Mouse (Mus musculus) testis, adult 2 months (tissue): ENCODE results near the gene Cacng6.

Experiments
- CTCF ChIP-seq: fragments of 200-500 bp; IDR thresholded peaks from 2 replicates; pipeline ENCODE4 v1.5.1; 2012; ENCODE audit warnings: low read depth, mild to moderate bottlenecking, inconsistent platforms, low read length, moderate library complexity; ENCODE audit not compliant: control insufficient read depth, insufficient read depth, insufficient replicate concordance
- POLR2A ChIP-seq: fragments of 200-500 bp; IDR thresholded peaks from 2 replicates; pipeline ENCODE4 v1.6.1; 2012; ENCODE audit warnings: low read depth, mild to moderate bottlenecking, inconsistent platforms, low read length, moderate library complexity; ENCODE audit not compliant: control insufficient read depth

DNA sequence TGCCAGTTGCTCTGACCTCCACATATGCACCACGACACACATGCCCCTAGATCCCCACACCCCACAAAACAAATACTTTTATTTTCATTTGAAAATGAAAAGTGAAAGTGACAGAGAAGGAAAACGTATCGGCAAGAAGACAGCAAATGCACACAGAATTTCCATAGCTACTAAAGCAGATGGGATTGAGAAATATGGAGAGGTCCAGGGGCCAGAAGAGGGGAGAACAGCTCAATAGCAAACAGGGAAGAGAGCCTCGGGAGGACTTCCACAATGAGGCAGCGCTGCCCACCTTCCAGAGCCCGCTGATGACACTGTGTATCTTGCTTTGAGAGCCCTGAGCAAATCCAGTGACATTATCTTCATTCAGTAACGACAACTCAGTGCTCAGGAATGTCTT is 1.9 kb upstream of the Cacng6 start:
- TF ChIP-seq CTCF = no peak
- no peak for TF ChIP-seq POLR2A
